Mouse (Mus musculus) left cerebral cortex, adult 6 months (tissue): ENCODE measurements around the gene Gm6358. TPM values are rescaled to one million over a fixed set of nuclear protein-coding genes. Genes with fewer than 3 reads are reported as not detected.

Source experiments
- long read RNA-seq, 2 experiments: library from polyadenylated mRNA; unstranded; transcript quantifications; one replicate each; pipeline ENCODE4 v2.0.0; 2019 to 2020
- polyA plus RNA-seq: library from polyadenylated mRNA; unstranded; fragments of <200 nt; fragmentation: Nextera tagmentation; gene quantifications from 2 replicates; pipeline ENCODE4 v1.2.3, GENCODE M21; 2021

Gm6358 gene
- not detected in 2 replicates for polyA plus RNA-seq
- long read RNA-seq, experiment 1 = 0 reads
- long read RNA-seq, experiment 2 = 0 reads

GRCm38 (mm10) chr16:89140551-89140950 is at the start of gene Gm6358:
Gene Gm6358 (plus strand): TSS chr16:89140851.

DNA sequence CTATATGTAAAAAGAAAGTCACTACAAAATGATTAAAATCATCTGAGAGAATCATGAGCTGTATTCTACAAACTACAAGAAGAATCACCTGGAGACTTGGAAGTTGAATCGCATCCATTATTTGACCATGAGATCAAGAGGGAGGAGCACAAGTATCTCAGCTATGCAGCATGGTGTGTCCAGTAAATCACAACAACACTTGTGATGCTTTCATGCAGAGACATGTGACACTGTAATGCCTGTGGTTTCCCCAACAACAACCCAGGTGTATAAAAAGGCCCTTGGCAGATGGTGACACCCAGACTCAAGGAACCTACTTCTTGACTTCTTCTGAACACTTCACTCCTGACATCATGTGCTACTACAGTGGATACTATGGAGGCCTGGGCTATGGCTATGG is 10.1 kb downstream of the Gm6358 start, which contains the start of gene Gm10061:
Gene Gm10061, plus strand, starts transcription at position 301 of the 400 bp plus-strand sequence.

DNA sequence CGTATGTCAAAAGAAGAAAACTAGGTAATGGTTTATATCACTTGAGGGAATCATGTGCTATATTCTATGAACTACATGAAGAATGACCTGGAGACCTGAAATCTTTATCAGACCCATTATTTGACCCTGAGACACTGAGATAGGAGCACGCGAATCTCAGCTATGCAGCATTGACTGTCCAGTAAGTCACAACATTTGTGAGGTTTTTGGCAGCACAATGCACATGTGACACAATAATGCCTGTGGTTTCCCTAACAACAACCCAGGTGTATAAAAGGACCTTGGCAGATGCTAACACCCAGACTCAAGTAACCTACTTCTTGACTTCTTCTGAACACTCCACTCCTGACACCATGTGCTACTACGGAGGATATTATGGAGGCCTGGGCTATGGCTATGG is 17.0 kb downstream of the Gm6358 start, which contains the start of gene Gm9789:
Gene Gm9789, plus strand, starts transcription at position 301 of the 400 bp plus-strand sequence.

DNA sequence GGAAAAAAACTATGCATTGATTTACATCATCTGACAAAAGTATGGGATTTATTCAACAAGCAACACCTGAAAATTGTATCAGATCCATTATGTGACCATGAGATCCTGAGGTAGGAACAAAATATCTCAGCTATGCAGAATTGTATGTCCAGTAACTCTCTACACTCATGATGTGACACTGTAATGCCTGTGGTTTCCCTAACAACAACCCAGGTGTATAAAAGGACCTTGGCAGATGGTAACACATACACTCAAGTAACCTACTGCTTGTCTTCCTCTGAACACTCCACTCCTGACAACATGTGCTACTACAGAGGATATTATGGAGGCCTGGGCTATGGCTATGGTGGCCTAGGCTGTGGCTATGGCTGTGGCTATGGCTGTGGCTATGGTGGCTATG is 28.5 kb downstream of the Gm6358 start, which contains the start of gene Gm7735:
Gene Gm7735, plus strand, starts transcription at position 301 of the 400 bp plus-strand sequence.

GRCm38 (mm10) chr16:89174435-89174834 is 33.8 kb downstream of the Gm6358 start, which contains the start of gene 1110057P08Rik:
Gene 1110057P08Rik (plus strand): TSS chr16:89174735.

Other genes with a start within 250 kb of the Gm6358 start
- gene Krtap19-5, start 244.4 kb upstream of the Gm6358 start, polyA plus RNA-seq = not detected in 2 replicates
- not detected in 2 replicates for gene Krtap19-9b, start 208.6 kb upstream of the Gm6358 start, polyA plus RNA-seq
- not detected in 2 replicates for gene Krtap16-3, start 178.0 kb upstream of the Gm6358 start, polyA plus RNA-seq
- not detected in 2 replicates for gene Krtap22-2, start 130.1 kb upstream of the Gm6358 start, polyA plus RNA-seq
- gene Gm10229, start 125.6 kb upstream of the Gm6358 start, polyA plus RNA-seq = not detected in 2 replicates
- gene Krtap6-1, start 109.2 kb upstream of the Gm6358 start, polyA plus RNA-seq = not detected in 2 replicates
- not detected in 2 replicates for gene Gm10228, start 99.4 kb upstream of the Gm6358 start, polyA plus RNA-seq
- not detected in 2 replicates for gene Krtap6-5, start 93.0 kb upstream of the Gm6358 start, polyA plus RNA-seq
- not detected in 2 replicates for gene 1110025L11Rik, start 76.8 kb upstream of the Gm6358 start, polyA plus RNA-seq
- gene Krtap6-3, start 56.8 kb upstream of the Gm6358 start, polyA plus RNA-seq = not detected in 2 replicates
- gene Gm10061, start 10.2 kb downstream of the Gm6358 start, polyA plus RNA-seq = not detected in 2 replicates
- gene Gm9789, start 17.1 kb downstream of the Gm6358 start, polyA plus RNA-seq = not detected in 2 replicates
- not detected in 2 replicates for gene Gm7735, start 28.6 kb downstream of the Gm6358 start, polyA plus RNA-seq
- not detected in 2 replicates for gene 1110057P08Rik, start 33.9 kb downstream of the Gm6358 start, polyA plus RNA-seq
- not detected in 2 replicates for gene Krtap20-2, start 65.0 kb downstream of the Gm6358 start, polyA plus RNA-seq